Mouse (Mus musculus): ENCODE data around the gene Epha6. TPM values are rescaled to one million over a fixed set of nuclear protein-coding genes. Genes with fewer than 3 reads are reported as not detected.

The Epha6 gene
- polyA plus RNA-seq, 1 experiment = not detected

GRCm38 (mm10) chr16:60266367-60267351 is 338.7 kb downstream of the Epha6 start:
- DNase-seq (ENCODE audit: low read depth, low spot score) = no peak
- 84% methylated on average over 9 of the region's 9 CpGs for WGBS

- no peak for DNase-seq (ENCODE audit: low read depth, low spot score)
- WGBS = 59% methylated on average over 6 of the region's 6 CpGs
Measured at GRCm38 (mm10) chr16:60264719-60265508, 340.4 kb downstream of the Epha6 start.

GRCm38 (mm10) chr16:60258151-60258635 is 347.1 kb downstream of the Epha6 start:
- no peak for DNase-seq (ENCODE audit: low read depth, low spot score)
- 75% methylated on average over 7 of the region's 7 CpGs for WGBS

GRCm38 (mm10) chr16:60257623-60258022 is 347.7 kb downstream of the Epha6 start:
- 54% methylated on average over 2 of the region's 2 CpGs for WGBS
- DNase-seq (ENCODE audit: low read depth, low spot score) = no peak

GRCm38 (mm10) chr16:60257044-60257443 is 348.3 kb downstream of the Epha6 start:
- no peak for DNase-seq (ENCODE audit: low read depth, low spot score)
- 58% methylated on average over 4 of the region's 4 CpGs for WGBS

GRCm38 (mm10) chr16:60239356-60240190 is 365.8 kb downstream of the Epha6 start:
- 56% methylated on average over 2 of the region's 2 CpGs for WGBS
- no peak for DNase-seq (ENCODE audit: low read depth, low spot score)

GRCm38 (mm10) chr16:60233985-60234766 is 371.2 kb downstream of the Epha6 start:
- 83% methylated on average over 5 of the region's 5 CpGs for WGBS
- no peak for DNase-seq (ENCODE audit: low read depth, low spot score)

GRCm38 (mm10) chr16:60232982-60233381 is 372.3 kb downstream of the Epha6 start:
- 72% methylated on average over 2 of the region's 2 CpGs for whole genome bisulfite sequencing
- no peak for DNase-seq (ENCODE audit: low read depth, low spot score)

GRCm38 (mm10) chr16:60209151-60209550 is 396.2 kb downstream of the Epha6 start:
- no peak for DNase-seq (ENCODE audit: low read depth, low spot score)

GRCm38 (mm10) chr16:60175580-60175979 is 429.8 kb downstream of the Epha6 start:
- 15% methylated on average over 3 of the region's 3 CpGs for WGBS
- DNase-seq (ENCODE audit: low read depth, low spot score) = no peak

GRCm38 (mm10) chr16:60152439-60152838 is 452.9 kb downstream of the Epha6 start:
- WGBS = 69% methylated on average over 2 of the region's 2 CpGs
- DNase-seq (ENCODE audit: low read depth, low spot score) = no peak

GRCm38 (mm10) chr16:60144370-60144769 is 461.0 kb downstream of the Epha6 start:
- 50% methylated on average over 3 of the region's 3 CpGs for WGBS
- DNase-seq (ENCODE audit: low read depth, low spot score) = no peak

GRCm38 (mm10) chr16:60121435-60121834 is 483.9 kb downstream of the Epha6 start:
- 52% methylated on average over 3 of the region's 3 CpGs for WGBS
- no peak for DNase-seq (ENCODE audit: low read depth, low spot score)

- no peak for DNase-seq (ENCODE audit: low read depth, low spot score)
- 84% methylated on average over 3 of the region's 3 CpGs for WGBS
Measured at GRCm38 (mm10) chr16:60102210-60102609, 503.1 kb downstream of the Epha6 start.

- DNase-seq (ENCODE audit: low read depth, low spot score) = no peak
- WGBS = 43% methylated on average over 1 of the region's 1 CpGs
Measured at GRCm38 (mm10) chr16:60095333-60095732, 510.0 kb downstream of the Epha6 start.

- no peak for DNase-seq (ENCODE audit: low read depth, low spot score)
- 80% methylated on average over 3 of the region's 3 CpGs for WGBS
Measured at GRCm38 (mm10) chr16:60086976-60087375, 518.4 kb downstream of the Epha6 start.

- DNase-seq (ENCODE audit: low read depth, low spot score) = no peak
- 82% methylated on average over 10 of the region's 10 CpGs for WGBS
Measured at GRCm38 (mm10) chr16:60070457-60071112, 534.7 kb downstream of the Epha6 start.

GRCm38 (mm10) chr16:60043809-60044208 is 561.5 kb downstream of the Epha6 start:
- DNase-seq (ENCODE audit: low read depth, low spot score) = no peak
- WGBS = 58% methylated on average over 1 of the region's 1 CpGs
